Mouse (Mus musculus) lung, adult 2 months (tissue): Measurements from ENCODE around the gene Wfdc6a.

ENCODE experiments used
- CTCF ChIP-seq: fragments of 200-500 bp; IDR thresholded peaks from 2 replicates; pipeline ENCODE4 v1.5.1; 2011; ENCODE audit warnings: mild to moderate bottlenecking, low read length, control low read depth; ENCODE audit not compliant: insufficient read depth
- POLR2A ChIP-seq: fragments of 200-500 bp; IDR thresholded peaks from 2 replicates; pipeline ENCODE4 v1.6.1; 2011; ENCODE audit warnings: low read depth, mild to moderate bottlenecking, control low read depth, low read length, borderline replicate concordance; ENCODE audit errors: extremely low read depth

GRCm38 (mm10) chr2:164542598-164542997 lies 42.6 kb downstream of the Wfdc6a start:
- TF ChIP-seq POLR2A, result no peak
- no peak for TF ChIP-seq CTCF
